ENCODE assay signal across 9 mouse cellular contexts in genomic region chr15:30424290-30424689, GRCm38 (mm10).
DNase-seq lines count a peak whose midpoint lies in the region; ATAC-seq and TF ChIP-seq lines count a peak whose summit lies in the region.
"Had no signal": no experiment of that assay in that cellular context is flagged by ENCODE, and none has a peak within 500 bp of the region (broad histone marks: within the 10 kb centered on the region; RNA-seq: fewer than 3 reads in every experiment).

No protein-coding gene starts in this region.

- H3K4me1 ChIP-seq in kidney, embryonic 15.5 days: no peaks in the 10 kb centered on the region
- 0 out of 2 replicates have a peak, but pooled peaks cover 5% of the 10 kb centered on the region for H3K4me1 ChIP-seq in neural tube, embryonic 15.5 days
- H3K4me1 ChIP-seq in lung, postnatal 0 days (ENCODE audit: insufficient read depth, low read depth, low read length): no peaks in the 10 kb centered on the region
- H3K4me1 ChIP-seq: embryonic facial prominence, embryonic 13.5 days; limb, embryonic 15.5 days had no signal

- DNase-seq in kidney, postnatal 4 days: peak; percentile 4 to 13
- DNase-seq in cerebellum, postnatal 10 days: peak; percentile 69 to 71
- DNase-seq in frontal cortex, postnatal 14 days (ENCODE audit: low spot score in 2 of 2): peak; percentile 16 to 31
- no peak for DNase-seq in gastrocnemius, postnatal 25 days
- DNase-seq in lung, postnatal 0 days (ENCODE audit: low spot score): no peak

- H3K4me2 ChIP-seq in kidney, embryonic 15.5 days: no peak overlapping the region
- H3K4me2 ChIP-seq in neural tube, embryonic 15.5 days: no peak overlapping the region
- H3K4me2 ChIP-seq in lung, postnatal 0 days (replicated peaks; ENCODE audit: low read depth, low read length): no peak overlapping the region
- H3K4me2 ChIP-seq: embryonic facial prominence, embryonic 13.5 days; limb, embryonic 15.5 days had no signal

- no peaks in the 10 kb centered on the region for H3K27me3 ChIP-seq in kidney, embryonic 15.5 days
- H3K27me3 ChIP-seq in neural tube, embryonic 15.5 days (replicated peaks): no peaks in the 10 kb centered on the region
- no peaks in the 10 kb centered on the region for H3K27me3 ChIP-seq in lung, postnatal 0 days (replicated peaks; ENCODE audit: insufficient read depth, low read length)
- H3K27me3 ChIP-seq: embryonic facial prominence, embryonic 13.5 days; limb, embryonic 15.5 days had no signal

- no peak overlapping the region for H3K27ac ChIP-seq in kidney, embryonic 15.5 days
- H3K27ac ChIP-seq in neural tube, embryonic 15.5 days (replicated peaks): no peak overlapping the region
- no peak overlapping the region for H3K27ac ChIP-seq in lung, postnatal 0 days (ENCODE audit: low read length)
- H3K27ac ChIP-seq: embryonic facial prominence, embryonic 13.5 days; limb, embryonic 15.5 days had no signal

- no peak for ATAC-seq in kidney, embryonic 15.5 days (replicated peaks; ENCODE audit: low FRiP score)
- ATAC-seq in neural tube, embryonic 15.5 days (ENCODE audit: low FRiP score): peak; percentile 23; the same call in 1 of the 2 replicates
- ATAC-seq in lung, postnatal 0 days: no peak

- no peak overlapping the region for H3K9ac ChIP-seq in kidney, embryonic 15.5 days
- H3K9ac ChIP-seq in neural tube, embryonic 15.5 days (replicated peaks): no peak overlapping the region
- H3K9ac ChIP-seq in lung, postnatal 0 days (replicated peaks; ENCODE audit: low read depth): no peak overlapping the region
- H3K9ac ChIP-seq: embryonic facial prominence, embryonic 13.5 days; limb, embryonic 15.5 days had no signal

- no peak for TF ChIP-seq CTCF in lung, postnatal 0 days (IDR thresholded peaks at IDR 0.05)

- H3K36me3 ChIP-seq in kidney, embryonic 15.5 days: no peaks in the 10 kb centered on the region
- H3K36me3 ChIP-seq in neural tube, embryonic 15.5 days: no peaks in the 10 kb centered on the region
- no peaks in the 10 kb centered on the region for H3K36me3 ChIP-seq in lung, postnatal 0 days (ENCODE audit: insufficient read depth, low read length)
- H3K36me3 ChIP-seq: embryonic facial prominence, embryonic 13.5 days; limb, embryonic 15.5 days had no signal

- no peak overlapping the region for H3K4me3 ChIP-seq in kidney, embryonic 15.5 days (replicated peaks)
- H3K4me3 ChIP-seq in neural tube, embryonic 15.5 days (replicated peaks): no peak overlapping the region
- H3K4me3 ChIP-seq in lung, postnatal 0 days (ENCODE audit: low read depth, low read length): no peak overlapping the region
- H3K4me3 ChIP-seq: embryonic facial prominence, embryonic 13.5 days; limb, embryonic 15.5 days had no signal

- no peak for TF ChIP-seq EP300 in lung, postnatal 0 days (IDR thresholded peaks at IDR 0.05)

- no peaks in the 10 kb centered on the region for H3K9me3 ChIP-seq in kidney, embryonic 15.5 days (replicated peaks)
- no peaks in the 10 kb centered on the region for H3K9me3 ChIP-seq in neural tube, embryonic 15.5 days (replicated peaks)
- H3K9me3 ChIP-seq in lung, postnatal 0 days (ENCODE audit: low read length): no peaks in the 10 kb centered on the region
- H3K9me3 ChIP-seq: embryonic facial prominence, embryonic 13.5 days; limb, embryonic 15.5 days had no signal

- WGBS in kidney, embryonic 15.5 days: 67% methylated on average over 9 of the region's 9 CpGs
- WGBS in neural tube, embryonic 15.5 days: 53% methylated on average over 9 of the region's 9 CpGs
- 64% methylated on average over 9 of the region's 9 CpGs for WGBS in lung, postnatal 0 days

Comparison
In these comparisons a context has a peak if more than half of its experiments do, and no peak if none do; other contexts are left out.
1. DNase-seq: peak in kidney, postnatal 4 days (2 of 2), cerebellum, postnatal 10 days (2 of 2) and frontal cortex, postnatal 14 days (2 of 2); none in gastrocnemius, postnatal 25 days (single experiment) and lung, postnatal 0 days (single experiment).